Mouse (Mus musculus): ENCODE measurements at regions not wholly inside any gene's neighbourhood (a gene's known extent, or its start where the extent isn't known, plus 50 kb on each side); places are given as distances from the start of the nearest gene placed in this dataset.

GRCm38 (mm10) chr13:97309411-97309810 lies 68.5 kb downstream of the Enc1 start:
- Histone ChIP-seq H3K4me2 (ENCODE audit: low read depth, low read length) (no peak overlapping the region), H3K9me3 (ENCODE audit: control insufficient read depth, low read length) (no peaks in the 10 kb centered on the region), H3K9ac (ENCODE audit: low read depth, low read length) (no peak overlapping the region), H3K27me3 (replicated peaks; ENCODE audit: control insufficient read depth, insufficient read depth, low read length) (no peaks in the 10 kb centered on the region), H3K4me1 (ENCODE audit: control insufficient read depth, insufficient read depth, low read length) (peaks cover 12% of the 10 kb centered on the region), H3K27ac (replicated peaks; ENCODE audit: low read depth, low read length) (no peak overlapping the region), H3K36me3 (ENCODE audit: control insufficient read depth, insufficient read depth, low read length) (no peaks in the 10 kb centered on the region), H3K4me3 (ENCODE audit: low read depth, low read length) (no peak overlapping the region)
- DNase-seq (ENCODE audit: low spot score) (no peak), ATAC-seq (ENCODE audit: low read depth) (no peak)
- WGBS: 85% methylated on average over 3 of the region's 3 CpGs

GRCm38 (mm10) chr13:97308431-97308830 lies 67.5 kb downstream of the Enc1 start:
- no peak overlapping the region for H3K27ac ChIP-seq (replicated peaks; ENCODE audit: low read depth, low read length)
- H3K4me3 ChIP-seq (ENCODE audit: low read depth, low read length): no peak overlapping the region
- H3K9me3 ChIP-seq (ENCODE audit: control insufficient read depth, low read length): no peaks in the 10 kb centered on the region
- H3K4me1 ChIP-seq (ENCODE audit: control insufficient read depth, insufficient read depth, low read length): peaks cover 12% of the 10 kb centered on the region
- H3K9ac ChIP-seq (ENCODE audit: low read depth, low read length): no peak overlapping the region
- no peak overlapping the region for H3K4me2 ChIP-seq (ENCODE audit: low read depth, low read length)
- ATAC-seq (ENCODE audit: low read depth) (no peak), DNase-seq (ENCODE audit: low spot score) (no peak)
- no peaks in the 10 kb centered on the region for H3K27me3 ChIP-seq (replicated peaks; ENCODE audit: control insufficient read depth, insufficient read depth, low read length)
- no peaks in the 10 kb centered on the region for H3K36me3 ChIP-seq (ENCODE audit: control insufficient read depth, insufficient read depth, low read length)
- 89% methylated on average over 2 of the region's 2 CpGs for WGBS

Data from embryonic facial prominence, embryonic 14.5 days (tissue).